Mouse (Mus musculus): ENCODE measurements around the gene Arhgap45. TPM values are rescaled to one million over a fixed set of nuclear protein-coding genes. Genes with fewer than 3 reads are reported as not detected.

The Arhgap45 gene
- polyA plus RNA-seq, 1 experiment from 2014 or later: 8.5 TPM

GRCm38 (mm10) chr10:80063877-80064650 is 47.6 kb downstream of the Arhgap45 start:
- no peak for ATAC-seq (ENCODE audit: insufficient number of reproducible peaks, low FRiP score, low TSS enrichment, low read depth)
- H3K4me3 ChIP-seq (ENCODE audit: low read depth, low read length): no peak overlapping the region

GRCm38 (mm10) chr10:80069251-80069650 is 52.8 kb downstream of the Arhgap45 start:
- Histone ChIP-seq H3K9ac (ENCODE audit: low read length) (no peak overlapping the region), H3K4me3 (ENCODE audit: low read depth, low read length) (no peak overlapping the region), H3K27ac (replicated peaks; ENCODE audit: low read depth, low read length) (no peak overlapping the region), H3K4me1 (ENCODE audit: control insufficient read depth, insufficient read depth, low read length) (peaks cover 6% of the 10 kb centered on the region; the same call in 1 of the 2 replicates), H3K9me3 (ENCODE audit: control insufficient read depth, low read length) (no peaks in the 10 kb centered on the region), H3K27me3 (ENCODE audit: control insufficient read depth, insufficient read depth, low read length) (no peaks in the 10 kb centered on the region), H3K4me2 (ENCODE audit: low read depth, severe bottlenecking) (no peak overlapping the region), H3K36me3 (ENCODE audit: control insufficient read depth, insufficient read depth, low read length) (no peaks in the 10 kb centered on the region; the same call in 1 of the 2 replicates)
- ATAC-seq (ENCODE audit: insufficient number of reproducible peaks, low FRiP score, low TSS enrichment, low read depth) (no peak), DNase-seq (ENCODE audit: low spot score) (no peak)
- WGBS: 96% methylated on average over 6 of the region's 7 CpGs

More at GRCm38 (mm10) chr10:80063877-80064650, 47.6 kb downstream of the Arhgap45 start:
- H3K4me1 ChIP-seq (ENCODE audit: control insufficient read depth, insufficient read depth, low read length): no peaks in the 10 kb centered on the region
- whole genome bisulfite sequencing: 75% methylated on average over 23 of the region's 23 CpGs
- H3K36me3 ChIP-seq (ENCODE audit: control insufficient read depth, insufficient read depth, low read length): peaks cover 9% of the 10 kb centered on the region
- no peaks in the 10 kb centered on the region for H3K27me3 ChIP-seq (ENCODE audit: control insufficient read depth, insufficient read depth, low read length)
- no peak overlapping the region for H3K4me2 ChIP-seq (ENCODE audit: low read depth, severe bottlenecking)
- H3K27ac ChIP-seq (replicated peaks; ENCODE audit: low read depth, low read length): no peak overlapping the region
- no peak overlapping the region for H3K9ac ChIP-seq (ENCODE audit: low read length)
- DNase-seq (ENCODE audit: low spot score): no peak
- no peaks in the 10 kb centered on the region for H3K9me3 ChIP-seq (ENCODE audit: control insufficient read depth, low read length)

GRCm38 (mm10) chr10:80069948-80070450 is 53.5 kb downstream of the Arhgap45 start:
- no peak for ATAC-seq (ENCODE audit: insufficient number of reproducible peaks, low FRiP score, low TSS enrichment, low read depth)
- no peak for DNase-seq (ENCODE audit: low spot score)

GRCm38 (mm10) chr10:80070837-80071515 is 54.5 kb downstream of the Arhgap45 start:
- Histone ChIP-seq H3K36me3 (ENCODE audit: control insufficient read depth, insufficient read depth, low read length) (no peaks in the 10 kb centered on the region; the same call in 1 of the 2 replicates), H3K27ac (replicated peaks; ENCODE audit: low read depth, low read length) (peak overlapping the region; percentile 62), H3K9ac (ENCODE audit: low read length) (0 out of 2 replicates have a peak overlapping the region, but pooled peaks have one; percentile 27), H3K9me3 (ENCODE audit: control insufficient read depth, low read length) (no peaks in the 10 kb centered on the region), H3K4me1 (ENCODE audit: control insufficient read depth, insufficient read depth, low read length) (peaks cover 15% of the 10 kb centered on the region), H3K4me2 (ENCODE audit: low read depth, severe bottlenecking) (no peak overlapping the region), H3K4me3 (ENCODE audit: low read depth, low read length) (no peak overlapping the region), H3K27me3 (ENCODE audit: control insufficient read depth, insufficient read depth, low read length) (no peaks in the 10 kb centered on the region)
- DNase-seq (ENCODE audit: low spot score): no peak
- 56% methylated on average over 9 of the region's 9 CpGs for WGBS
- ATAC-seq (ENCODE audit: insufficient number of reproducible peaks, low FRiP score, low TSS enrichment, low read depth): no peak

More at GRCm38 (mm10) chr10:80069948-80070450, 53.5 kb downstream of the Arhgap45 start:
- 92% methylated on average over 3 of the region's 4 CpGs for WGBS
- no peaks in the 10 kb centered on the region for H3K27me3 ChIP-seq (ENCODE audit: control insufficient read depth, insufficient read depth, low read length)
- no peaks in the 10 kb centered on the region; the same call in 1 of the 2 replicates for H3K36me3 ChIP-seq (ENCODE audit: control insufficient read depth, insufficient read depth, low read length)
- H3K9me3 ChIP-seq (ENCODE audit: control insufficient read depth, low read length): no peaks in the 10 kb centered on the region
- no peak overlapping the region for H3K9ac ChIP-seq (ENCODE audit: low read length)
- H3K27ac ChIP-seq (replicated peaks; ENCODE audit: low read depth, low read length): no peak overlapping the region
- no peak overlapping the region for H3K4me2 ChIP-seq (ENCODE audit: low read depth, severe bottlenecking)
- no peak overlapping the region for H3K4me3 ChIP-seq (ENCODE audit: low read depth, low read length)
- peaks cover 8% of the 10 kb centered on the region for H3K4me1 ChIP-seq (ENCODE audit: control insufficient read depth, insufficient read depth, low read length)

- Histone ChIP-seq H3K36me3 (ENCODE audit: control insufficient read depth, insufficient read depth, low read length) (no peaks in the 10 kb centered on the region; the same call in 1 of the 2 replicates), H3K9ac (ENCODE audit: low read length) (0 out of 2 replicates have a peak overlapping the region, but pooled peaks have one; percentile 27), H3K4me3 (ENCODE audit: low read depth, low read length) (no peak overlapping the region), H3K27me3 (ENCODE audit: control insufficient read depth, insufficient read depth, low read length) (no peaks in the 10 kb centered on the region), H3K4me2 (ENCODE audit: low read depth, severe bottlenecking) (no peak overlapping the region), H3K9me3 (ENCODE audit: control insufficient read depth, low read length) (no peaks in the 10 kb centered on the region), H3K4me1 (ENCODE audit: control insufficient read depth, insufficient read depth, low read length) (peaks cover 15% of the 10 kb centered on the region), H3K27ac (replicated peaks; ENCODE audit: low read depth, low read length) (peak overlapping the region; percentile 62)
- WGBS: 76% methylated on average over 3 of the region's 3 CpGs
- no peak for ATAC-seq (ENCODE audit: insufficient number of reproducible peaks, low FRiP score, low TSS enrichment, low read depth)
- no peak for DNase-seq (ENCODE audit: low spot score)
Measured at GRCm38 (mm10) chr10:80071516-80071900, 55.1 kb downstream of the Arhgap45 start.

GRCm38 (mm10) chr10:80072623-80073489 is 56.4 kb downstream of the Arhgap45 start:
- H3K9ac ChIP-seq (ENCODE audit: low read length): no peak overlapping the region
- H3K27me3 ChIP-seq (ENCODE audit: control insufficient read depth, insufficient read depth, low read length): no peaks in the 10 kb centered on the region
- no peaks in the 10 kb centered on the region for H3K9me3 ChIP-seq (ENCODE audit: control insufficient read depth, low read length)
- H3K4me2 ChIP-seq (ENCODE audit: low read depth, severe bottlenecking): no peak overlapping the region
- no peak overlapping the region for H3K27ac ChIP-seq (replicated peaks; ENCODE audit: low read depth, low read length)
- WGBS: 86% methylated on average over 20 of the region's 20 CpGs
- ATAC-seq (ENCODE audit: insufficient number of reproducible peaks, low FRiP score, low TSS enrichment, low read depth): no peak
- DNase-seq (ENCODE audit: low spot score): no peak
- H3K4me1 ChIP-seq (ENCODE audit: control insufficient read depth, insufficient read depth, low read length): peaks cover 15% of the 10 kb centered on the region
- no peaks in the 10 kb centered on the region; the same call in 1 of the 2 replicates for H3K36me3 ChIP-seq (ENCODE audit: control insufficient read depth, insufficient read depth, low read length)
- H3K4me3 ChIP-seq (ENCODE audit: low read depth, low read length): no peak overlapping the region

GRCm38 (mm10) chr10:80074813-80075601 is 58.6 kb downstream of the Arhgap45 start:
- Histone ChIP-seq H3K4me3 (ENCODE audit: low read depth, low read length) (no peak overlapping the region; the same call in 1 of the 2 replicates), H3K36me3 (ENCODE audit: control insufficient read depth, insufficient read depth, low read length) (peaks cover 3% of the 10 kb centered on the region), H3K27me3 (ENCODE audit: control insufficient read depth, insufficient read depth, low read length) (no peaks in the 10 kb centered on the region), H3K4me1 (ENCODE audit: control insufficient read depth, insufficient read depth, low read length) (peaks cover 15% of the 10 kb centered on the region), H3K9me3 (ENCODE audit: control insufficient read depth, low read length) (no peaks in the 10 kb centered on the region), H3K9ac (ENCODE audit: low read length) (peak overlapping the region; percentile 43), H3K27ac (replicated peaks; ENCODE audit: low read depth, low read length) (no peak overlapping the region), H3K4me2 (ENCODE audit: low read depth, severe bottlenecking) (peak overlapping the region; percentile 31)
- no peak for ATAC-seq (ENCODE audit: insufficient number of reproducible peaks, low FRiP score, low TSS enrichment, low read depth)
- DNase-seq (ENCODE audit: low spot score): peak; percentile 44
- 15% methylated on average over 28 of the region's 28 CpGs for WGBS

Measured in limb, embryonic 11.5 days (tissue).